Mouse (Mus musculus): Measurements from ENCODE around the gene Tmem132c.

GRCm38 (mm10) chr5:127583658-127584057 is 342.1 kb downstream of the Tmem132c start:
- TF ChIP-seq CTCF (IDR thresholded peaks at IDR 0.05; ENCODE audit: low read depth, low read length) (peak; percentile 32; the same call in 1 of the 2 replicates), POLR2A (IDR thresholded peaks at IDR 0.05; ENCODE audit: extremely low read depth, insufficient read depth, low read length) (no peak)
